Mouse (Mus musculus) CH12.LX (cell line): ENCODE measurements around the gene Tgfbr1. TPM values are rescaled to one million over a fixed set of nuclear protein-coding genes. Genes with fewer than 3 reads are reported as not detected.

Source experiments
- DNase-seq: peaks from one replicate; pipeline ENCODE4 v3.0.0-alpha.2; 2013; ENCODE audit errors: extremely low read depth
- H3K27ac ChIP-seq: 2 replicates; pipeline ENCODE4 v1.5.1; 2012; ENCODE audit warnings: low read depth, mild to moderate bottlenecking, control low read depth, moderate library complexity; ENCODE audit not compliant: insufficient read depth
- H3K27me3 ChIP-seq: replicated peaks from 2 replicates; pipeline ENCODE3; 2012; ENCODE audit warnings: inconsistent platforms
- H3K36me3 ChIP-seq, 2 experiments: replicated peaks in 1 of 2; 2 replicates each; pipeline versions ENCODE3 to v1.6.1; 2012; ENCODE audit warnings: inconsistent platforms in 1 of 2, low read length in 1 of 2, mild to moderate bottlenecking in 1 of 2, mixed read lengths in 1 of 2, moderate library complexity in 1 of 2; ENCODE audit not compliant: control insufficient read depth in 1 of 2, insufficient read depth in 1 of 2
- H3K4me1 ChIP-seq, 2 experiments: 2 replicates each; pipeline ENCODE4 v1.6.1; 2012; ENCODE audit warnings: inconsistent platforms in 1 of 2, moderate library complexity in 1 of 2; ENCODE audit not compliant: insufficient read depth in 2 of 2, control insufficient read depth in 1 of 2
- H3K4me2 ChIP-seq: 2 replicates; pipeline ENCODE4 v1.6.1; 2012; ENCODE audit warnings: low read depth, mild to moderate bottlenecking, control low read depth; ENCODE audit not compliant: poor library complexity, insufficient read depth, severe bottlenecking
- H3K4me3 ChIP-seq, 3 experiments: fragments of 150-350 bp in 1 of 3; sonication (generic) in 1 of 3; replicated peaks in 1 of 3; 2 replicates each; pipeline versions ENCODE3 to v1.5.1; 2011 to 2012; ENCODE audit warnings: low read depth in 2 of 3, low read length in 2 of 3, mild to moderate bottlenecking in 2 of 3, moderate library complexity in 2 of 3, control low read depth in 1 of 3, improper control_type of control experiment in 1 of 3, inconsistent platforms in 1 of 3, mixed read lengths in 1 of 3; ENCODE audit not compliant: poor library complexity in 1 of 3
- H3K79me2 ChIP-seq: replicated peaks from 2 replicates; pipeline ENCODE4 v1.6.1; 2012; ENCODE audit warnings: mild to moderate bottlenecking, moderate library complexity; ENCODE audit not compliant: control insufficient read depth, poor library complexity, insufficient read depth, severe bottlenecking; ENCODE audit errors: extremely low read depth
- H3K9ac ChIP-seq: 2 replicates; pipeline ENCODE4 v1.6.1; 2012; ENCODE audit warnings: low read depth, mild to moderate bottlenecking, control low read depth, moderate library complexity; ENCODE audit not compliant: insufficient read depth
- H3K9me3 ChIP-seq: replicated peaks from 2 replicates; pipeline ENCODE3; 2012; ENCODE audit warnings: low read length, inconsistent platforms, mixed read lengths
- CHD2 ChIP-seq: IDR thresholded peaks from 2 replicates; pipeline ENCODE4 v1.6.1; 2011; ENCODE audit warnings: low read length, improper control_type of control experiment
- CTCF ChIP-seq, 2 experiments: IDR thresholded peaks in 1 of 2; conservative IDR thresholded peaks in 1 of 2; 2 replicates each; pipeline ENCODE4 v1.5.1; 2011 to 2012; ENCODE audit warnings: low read depth in 2 of 2, low read length in 2 of 2, improper control_type of control experiment in 1 of 2, inconsistent platforms in 1 of 2, mild to moderate bottlenecking in 1 of 2, moderate library complexity in 1 of 2
- E2F4 ChIP-seq: IDR thresholded peaks from 2 replicates; pipeline ENCODE4 v1.6.1; 2011; ENCODE audit warnings: low read depth, low read length, improper control_type of control experiment; ENCODE audit not compliant: insufficient replicate concordance
- ELF1 ChIP-seq: IDR thresholded peaks from 2 replicates; pipeline ENCODE4 v1.6.1; 2014; ENCODE audit warnings: low read depth, mild to moderate bottlenecking, inconsistent platforms, low read length, improper control_type of control experiment
- EP300 ChIP-seq: IDR thresholded peaks from 2 replicates; pipeline ENCODE4 v1.6.1; 2011; ENCODE audit warnings: low read length, improper control_type of control experiment
- GABPA ChIP-seq: IDR thresholded peaks from 2 replicates; pipeline ENCODE4 v1.6.1; 2012; ENCODE audit warnings: low read depth, low read length, improper control_type of control experiment, inconsistent platforms; ENCODE audit not compliant: insufficient replicate concordance
- HCFC1 ChIP-seq: IDR thresholded peaks from 2 replicates; pipeline ENCODE4 v1.6.1; 2012; ENCODE audit warnings: low read depth, mild to moderate bottlenecking, inconsistent platforms, low read length, improper control_type of control experiment
- IRF4 ChIP-seq: IDR thresholded peaks from 2 replicates; pipeline ENCODE4 v1.6.1; 2014; ENCODE audit warnings: low read depth, mild to moderate bottlenecking, inconsistent platforms, low read length, improper control_type of control experiment
- JUN ChIP-seq: IDR thresholded peaks from 2 replicates; pipeline ENCODE4 v1.6.1; 2011; ENCODE audit warnings: low read depth, mild to moderate bottlenecking, low read length, improper control_type of control experiment, moderate library complexity; ENCODE audit not compliant: insufficient read depth
- JUND ChIP-seq: conservative IDR thresholded peaks from 2 replicates; pipeline ENCODE4 v1.6.1; 2011; ENCODE audit warnings: low read depth, low read length, improper control_type of control experiment
- KAT2A ChIP-seq: IDR thresholded peaks from 2 replicates; pipeline ENCODE4 v1.6.1; 2012; ENCODE audit warnings: low read length, improper control_type of control experiment, inconsistent platforms; ENCODE audit not compliant: insufficient replicate concordance
- MAFK ChIP-seq: IDR thresholded peaks from 2 replicates; pipeline ENCODE4 v1.6.1; 2011; ENCODE audit warnings: low read length, improper control_type of control experiment; ENCODE audit not compliant: insufficient replicate concordance
- MEF2A ChIP-seq: IDR thresholded peaks from 2 replicates; pipeline ENCODE4 v1.6.1; 2014; ENCODE audit warnings: low read depth, mild to moderate bottlenecking, inconsistent platforms, low read length, improper control_type of control experiment, borderline replicate concordance
- NELFE ChIP-seq: IDR thresholded peaks from 2 replicates; pipeline ENCODE4 v1.6.1; 2011; ENCODE audit warnings: low read depth, low read length, improper control_type of control experiment
- POLR2A ChIP-seq: IDR thresholded peaks from 2 replicates; pipeline ENCODE4 v1.6.1; 2011; ENCODE audit warnings: low read depth, mild to moderate bottlenecking, improper control_type of control experiment, low read length
- RAD21 ChIP-seq: IDR thresholded peaks from 2 replicates; pipeline ENCODE4 v1.6.1; 2011; ENCODE audit warnings: low read depth, mild to moderate bottlenecking, low read length, improper control_type of control experiment, moderate library complexity
- SMC3 ChIP-seq: IDR thresholded peaks from 2 replicates; pipeline ENCODE4 v1.6.1; 2011; ENCODE audit warnings: low read depth, low read length, improper control_type of control experiment
- UBTF ChIP-seq: IDR thresholded peaks from 2 replicates; pipeline ENCODE4 v1.6.1; 2012; ENCODE audit warnings: low read depth, mild to moderate bottlenecking, inconsistent platforms, low read length, improper control_type of control experiment, moderate library complexity
- USF2 ChIP-seq: conservative IDR thresholded peaks from 2 replicates; pipeline ENCODE4 v1.6.1; 2011; ENCODE audit warnings: low read depth, low read length, improper control_type of control experiment
- ZC3H11A ChIP-seq: IDR thresholded peaks from 2 replicates; pipeline ENCODE4 v1.6.1; 2012; ENCODE audit warnings: low read depth, mild to moderate bottlenecking, inconsistent platforms, low read length, improper control_type of control experiment
- ZNF384 ChIP-seq: IDR thresholded peaks from 2 replicates; pipeline ENCODE4 v1.6.1; 2012; ENCODE audit warnings: low read depth, low read length, improper control_type of control experiment, inconsistent platforms
- dilution Hi-C: fragments of 300-500 bp; cut with MboI; formaldehyde crosslinking; loops from 2 replicates; pipeline ENCODE4 v1.14.3; 2020; ENCODE audit warnings: low sequenced_read_pairs; ENCODE audit not compliant: extremely low pct_unique_long_range_greater_than_20kb, extremely low pct_ligation_motif_present
- in situ Hi-C: fragments of 300-500 bp; cut with MboI; formaldehyde crosslinking; loops from 3 replicates; pipeline ENCODE4 v1.14.3; 2019; ENCODE audit warnings: low sequenced_read_pairs, low pct_ligation_motif_present, low pct_unique_long_range_greater_than_20kb, mixed read lengths
- polyA plus RNA-seq: library from polyadenylated mRNA; unstranded; fragments of >175 nt; gene quantifications from 2 replicates; pipeline ENCODE4 v1.2.1, GENCODE M21; 2012; ENCODE audit warnings: low read depth; ENCODE audit not compliant: insufficient read length
- total RNA-seq, 2 experiments: library from RNA; depleted of rRNA; stranded (reverse); fragments of 300-350 nt in 1 of 2; fragments of >200 nt in 1 of 2; gene quantifications; 2 replicates each; pipeline ENCODE4 v1.2.3; 2012 to 2014

The Tgfbr1 gene
- total and polyA plus RNA-seq, 3 experiments, result 3.4 to 8.7 (median 7.0) TPM

- no peak for DNase-seq
- TF ChIP-seq RAD21 (no peak), ZC3H11A (no peak)
- Histone ChIP-seq H3K79me2 (no peaks in the 10 kb centered on the region), H3K27ac (no peak overlapping the region), H3K9ac (no peak overlapping the region), H3K9me3 (no peaks in the 10 kb centered on the region), H3K4me1 (no peaks in the 10 kb centered on the region), H3K4me2 (no peak overlapping the region), H3K27me3 (no peaks in the 10 kb centered on the region), H3K4me3 (no peak overlapping the region), H3K36me3 (no peaks in the 10 kb centered on the region)
- in situ Hi-C loops (no loop called here), dilution Hi-C loops (no loop called here)
Measured at GRCm38 (mm10) chr4:47368717-47369116, 15.7 kb downstream of the Tgfbr1 start.

DNA sequence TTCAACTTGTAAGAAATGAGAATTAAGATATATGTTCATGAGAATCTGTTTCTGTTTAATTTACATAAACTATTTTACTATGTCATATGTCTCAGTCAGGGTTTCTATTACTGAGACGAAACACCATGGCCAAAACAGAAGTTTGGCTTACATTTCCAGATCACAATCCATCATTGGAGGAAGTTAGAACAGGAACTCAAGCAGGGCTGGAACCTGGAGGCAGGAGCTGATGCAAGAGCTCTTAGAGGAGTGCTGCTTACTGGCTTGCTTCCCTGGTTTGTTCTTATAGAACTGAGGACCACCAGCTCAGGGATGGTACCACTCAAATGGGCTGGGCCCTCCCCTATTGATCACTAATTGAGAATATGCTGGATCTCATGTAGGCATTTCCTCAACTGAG, 25.7 kb downstream of the Tgfbr1 start:
- Histone ChIP-seq H3K27ac (no peak overlapping the region), H3K4me2 (no peak overlapping the region), H3K4me3 (no peak overlapping the region), H3K27me3 (no peaks in the 10 kb centered on the region), H3K9me3 (no peaks in the 10 kb centered on the region), H3K9ac (no peak overlapping the region)
- TF ChIP-seq POLR2A (no peak), CTCF (conservative IDR thresholded peaks at IDR 0.05 in 1 of 2, IDR thresholded peaks at IDR 0.05 in 1 of 2; ENCODE audit: low read depth in 2 of 2, low read length in 2 of 2) (no peak), CHD2 (no peak), MEF2A (no peak), IRF4 (no peak), E2F4 (no peak), MAFK (no peak), UBTF (no peak), USF2 (no peak), KAT2A (no peak), SMC3 (no peak), RAD21 (no peak), EP300 (no peak), ELF1 (no peak), JUND (no peak), NELFE (no peak), ZNF384 (no peak), JUN (no peak), GABPA (no peak), HCFC1 (no peak)
- TF ChIP-seq, all 38 proteins: peak for 0
- Histone ChIP-seq H3K79me2 (no peaks in the 10 kb centered on the region), H3K4me1 (0 out of 4 replicates have a peak, but pooled peaks cover 0 to 4% of the 10 kb centered on the region in 2 experiments), H3K36me3 (no peaks in the 10 kb centered on the region)
- in situ Hi-C loops, result no loop called here
- DNase-seq, result no peak
- dilution Hi-C loops, result no loop called here
